Mouse (Mus musculus) natural killer cell, adult 2 months (primary cell): ENCODE results near the gene Auts2.
"Not testable (repeated sequence)": the region's sequence is repeated elsewhere in the genome, so short reads cannot be mapped to it uniquely, and the experiment has no call there.

Experiments used
- DNase-seq, 2 experiments: peaks; one replicate each; pipeline ENCODE4 v3.0.0; 2022; ENCODE audit warnings: low spot score in 2 of 2

Gene Auts2

GRCm38 (mm10) chr5:132543118-132544071 lies at the start of gene Auts2:
TSS of gene Auts2 (minus strand) at chr5:132543344.
- peak in 1 of 2 experiments; percentile 18 for DNase-seq

GRCm38 (mm10) chr5:132591721-132592695 lies 48.9 kb upstream of the Auts2 start:
- no peak for DNase-seq

GRCm38 (mm10) chr5:132579774-132580173 lies 36.6 kb upstream of the Auts2 start:
- DNase-seq: no peak

- not testable (repeated sequence) for DNase-seq
These were observed 17.6 kb upstream of the Auts2 start for GRCm38 (mm10) chr5:132560771-132561170.

- no peak for DNase-seq
These were observed 2.6 kb upstream of the Auts2 start for GRCm38 (mm10) chr5:132545761-132546160.

GRCm38 (mm10) chr5:132544176-132544995 lies 1.2 kb upstream of the Auts2 start:
- DNase-seq: no peak

GRCm38 (mm10) chr5:132542381-132543020 lies 643 bp downstream of the Auts2 start:
- no peak for DNase-seq

- no peak for DNase-seq
These were observed 1.2 kb downstream of the Auts2 start for GRCm38 (mm10) chr5:132541951-132542350.

GRCm38 (mm10) chr5:132541371-132541931 lies 1.7 kb downstream of the Auts2 start:
- DNase-seq: no peak

GRCm38 (mm10) chr5:132540841-132541311 lies 2.3 kb downstream of the Auts2 start:
- DNase-seq: no peak

GRCm38 (mm10) chr5:132537475-132537874 lies 5.7 kb downstream of the Auts2 start:
- no peak for DNase-seq

GRCm38 (mm10) chr5:132526395-132526794 lies 16.7 kb downstream of the Auts2 start:
- no peak for DNase-seq

- DNase-seq: no peak
These were observed 21.7 kb downstream of the Auts2 start for GRCm38 (mm10) chr5:132521358-132521873.

- no peak for DNase-seq
These were observed 25.3 kb downstream of the Auts2 start for GRCm38 (mm10) chr5:132517879-132518278.

- DNase-seq: no peak
These were observed 28.6 kb downstream of the Auts2 start for GRCm38 (mm10) chr5:132514521-132514920.

- no peak for DNase-seq
These were observed 29.9 kb downstream of the Auts2 start for GRCm38 (mm10) chr5:132513206-132513605.

GRCm38 (mm10) chr5:132509464-132509885 lies 33.7 kb downstream of the Auts2 start:
- DNase-seq: no peak

- no peak for DNase-seq
These were observed 38.3 kb downstream of the Auts2 start for GRCm38 (mm10) chr5:132504893-132505292.

- DNase-seq: no peak
These were observed 39.7 kb downstream of the Auts2 start for GRCm38 (mm10) chr5:132503431-132503830.

- DNase-seq: no peak
These were observed 41.1 kb downstream of the Auts2 start for GRCm38 (mm10) chr5:132502036-132502435.
